Mouse (Mus musculus) embryonic facial prominence, embryonic 13.5 days (tissue): Measurements from ENCODE around the gene Tubal3. TPM values are rescaled to one million over a fixed set of nuclear protein-coding genes. Genes with fewer than 3 reads are reported as not detected.
A peak's percentile ranks its signal among the peaks of the same experiment; 100 is the strongest.

Source experiments
- ATAC-seq: fragments of 200-750 bp; cut with Nextera tagmentation; 2 replicates; pipeline ENCODE4 v1.8.0; 2017; ENCODE audit warnings: low read depth; ENCODE audit not compliant: insufficient number of reproducible peaks, insufficient read depth, low FRiP score, low TSS enrichment
- H3K27ac ChIP-seq: fragments of 300-500 bp; sonication (generic); 2 replicates; pipeline ENCODE4 v1.5.1; 2015; ENCODE audit warnings: moderate library complexity, mild to moderate bottlenecking, inconsistent platforms
- H3K27me3 ChIP-seq: fragments of 300-500 bp; sonication (generic); 2 replicates; pipeline ENCODE4 v1.6.1; 2015; ENCODE audit warnings: mild to moderate bottlenecking, inconsistent platforms
- H3K36me3 ChIP-seq: fragments of 300-500 bp; sonication (generic); 2 replicates; pipeline ENCODE4 v1.6.1; 2015; ENCODE audit warnings: mild to moderate bottlenecking, inconsistent platforms
- H3K4me1 ChIP-seq: fragments of 300-500 bp; sonication (generic); 2 replicates; pipeline ENCODE4 v1.6.1; 2015; ENCODE audit warnings: inconsistent platforms
- H3K4me2 ChIP-seq: fragments of 300-500 bp; sonication (generic); 2 replicates; pipeline ENCODE4 v1.6.1; 2015; ENCODE audit warnings: moderate library complexity, mild to moderate bottlenecking, inconsistent platforms
- H3K4me3 ChIP-seq: fragments of 300-500 bp; sonication (generic); 2 replicates; pipeline ENCODE4 v1.5.1; 2015; ENCODE audit warnings: mild to moderate bottlenecking, inconsistent platforms
- H3K9ac ChIP-seq: fragments of 300-500 bp; sonication (generic); 2 replicates; pipeline ENCODE4 v1.6.1; 2015; ENCODE audit warnings: mild to moderate bottlenecking, inconsistent platforms
- H3K9me3 ChIP-seq: fragments of 300-500 bp; sonication (generic); 2 replicates; pipeline ENCODE4 v1.6.1; 2016; ENCODE audit warnings: inconsistent platforms
- WGBS: fragments of 180-500 bp; shearing (Covaris S2); methylation state at CpG from one replicate; pipeline ENCODE4 v1.1.7; 2015; ENCODE audit warnings: mixed read lengths; 5-methylcytosine and 5-hydroxymethylcytosine counted together
- polyA plus RNA-seq: library from polyadenylated mRNA; unstranded; fragments of >200 nt; fragmentation: Nextera tagmentation; extraction: Ambion mirVana; gene quantifications from 2 replicates; pipeline ENCODE4 v1.2.1, GENCODE M21; 2015

Gene Tubal3
- 0.14 TPM in 1 of 2 replicates, not detected in the other for polyA plus RNA-seq

DNA sequence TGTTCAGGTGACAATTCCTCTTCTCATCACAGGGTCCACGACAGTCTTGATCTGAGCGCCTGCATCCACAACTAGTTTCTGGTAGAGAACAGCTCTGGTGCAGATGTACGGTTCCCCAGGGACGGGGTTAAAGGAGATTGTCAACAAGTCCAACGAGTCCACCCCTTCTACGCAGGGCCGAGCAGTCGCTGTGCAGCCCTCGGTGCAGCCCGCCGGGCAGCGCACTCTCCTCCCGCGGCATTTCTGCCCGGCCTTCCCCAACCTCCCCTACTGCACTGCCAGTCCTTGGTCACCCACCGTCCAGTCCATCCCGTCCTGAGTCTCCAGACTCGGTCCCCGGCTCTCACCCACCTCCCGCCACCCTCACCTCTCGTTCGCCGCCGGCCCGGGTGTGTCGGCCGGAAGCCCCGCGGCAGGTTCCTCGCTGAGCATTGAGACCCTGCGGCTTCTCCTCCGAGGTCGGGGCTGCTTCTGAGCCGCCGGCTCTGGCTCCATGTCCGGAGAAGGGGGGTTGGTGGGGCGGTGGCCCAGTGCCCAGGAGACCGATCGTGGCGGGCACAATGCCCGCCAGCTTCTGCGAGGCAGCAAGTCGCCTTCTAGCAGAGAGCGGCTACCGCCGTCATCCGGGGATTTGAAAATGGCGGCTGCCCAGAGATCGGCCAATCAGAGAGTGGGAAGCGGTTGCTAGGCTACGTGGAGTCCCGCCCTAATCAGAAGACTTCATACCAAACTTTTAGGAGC lies at the start of gene Tubal3, which contains the start of gene Net1:
Gene Tubal3 (plus strand): TSS at position 704 of the 741 bp plus-strand sequence.
Gene Net1 (minus strand): TSS at position 650 of the 741 bp plus-strand sequence.
- H3K9me3 ChIP-seq = no peaks in the 10 kb centered on the region
- H3K4me3 ChIP-seq = peak within 1 kb of the TSS; percentile 69
- peaks cover 17% of the 10 kb centered on the region for H3K36me3 ChIP-seq
- peak within 1 kb of the TSS; percentile 83 for H3K4me2 ChIP-seq
- peak; percentile 93 for ATAC-seq
- WGBS = under 1% methylated on average over 52 of the region's 52 CpGs
- H3K4me1 ChIP-seq = peaks cover 8% of the 10 kb centered on the region; the same call in 1 of the 2 replicates
- H3K27ac ChIP-seq = 0 out of 2 replicates have a peak within 1 kb of the TSS, but pooled peaks have one; percentile 36
- peak within 1 kb of the TSS; percentile 81 for H3K9ac ChIP-seq
- no peaks in the 10 kb centered on the region for H3K27me3 ChIP-seq

DNA sequence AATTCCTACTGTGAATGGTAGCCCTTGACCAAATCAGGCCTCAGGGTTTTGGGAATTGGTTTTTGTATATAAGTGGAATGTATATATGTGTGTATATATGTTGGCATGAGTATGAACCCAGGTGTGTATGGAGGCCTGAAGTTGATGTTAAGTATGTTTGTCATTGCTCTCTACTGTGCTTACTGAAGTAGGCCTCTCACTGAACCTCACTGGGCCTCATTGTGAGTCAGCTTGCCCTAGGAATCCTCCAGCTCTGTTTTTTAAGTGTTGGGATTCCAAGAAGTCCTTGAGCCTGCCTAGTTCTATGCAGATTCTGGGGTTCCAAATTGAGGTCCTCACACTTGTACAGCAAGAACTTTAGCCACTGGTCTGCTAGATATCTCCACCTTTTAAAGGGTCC lies 48.2 kb upstream of the Tubal3 start:
- no peaks in the 10 kb centered on the region for H3K4me1 ChIP-seq
- no peaks in the 10 kb centered on the region for H3K9me3 ChIP-seq
- no peaks in the 10 kb centered on the region for H3K27me3 ChIP-seq
- H3K4me3 ChIP-seq = no peak overlapping the region
- H3K9ac ChIP-seq = no peak overlapping the region
- no peak overlapping the region for H3K27ac ChIP-seq
- H3K4me2 ChIP-seq = no peak overlapping the region
- no peaks in the 10 kb centered on the region for H3K36me3 ChIP-seq
- ATAC-seq = no peak

DNA sequence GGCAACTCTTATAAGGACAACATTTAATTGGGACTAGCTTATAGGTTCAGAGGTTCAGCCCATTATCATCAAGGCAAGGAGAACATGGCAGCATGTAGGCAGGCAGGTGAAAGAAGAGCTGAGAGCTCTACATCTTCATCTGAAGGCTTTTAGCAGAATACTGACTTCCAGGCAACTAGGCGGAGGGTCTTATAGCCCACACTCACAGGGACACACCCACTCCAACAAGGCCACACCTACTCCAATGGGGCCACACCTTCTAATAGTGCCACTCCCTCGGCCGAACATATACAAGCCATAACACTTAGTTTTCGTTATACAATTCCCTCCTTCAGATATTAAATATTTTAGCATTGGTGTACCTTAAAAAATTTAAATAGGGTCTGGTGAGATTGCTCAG lies 45.2 kb upstream of the Tubal3 start:
- Histone ChIP-seq H3K9me3 (no peaks in the 10 kb centered on the region), H3K27ac (no peak overlapping the region), H3K4me1 (no peaks in the 10 kb centered on the region), H3K9ac (no peak overlapping the region), H3K4me3 (no peak overlapping the region), H3K4me2 (no peak overlapping the region), H3K27me3 (no peaks in the 10 kb centered on the region), H3K36me3 (no peaks in the 10 kb centered on the region)
- 93% methylated on average over 4 of the region's 4 CpGs for WGBS
- ATAC-seq = no peak

DNA sequence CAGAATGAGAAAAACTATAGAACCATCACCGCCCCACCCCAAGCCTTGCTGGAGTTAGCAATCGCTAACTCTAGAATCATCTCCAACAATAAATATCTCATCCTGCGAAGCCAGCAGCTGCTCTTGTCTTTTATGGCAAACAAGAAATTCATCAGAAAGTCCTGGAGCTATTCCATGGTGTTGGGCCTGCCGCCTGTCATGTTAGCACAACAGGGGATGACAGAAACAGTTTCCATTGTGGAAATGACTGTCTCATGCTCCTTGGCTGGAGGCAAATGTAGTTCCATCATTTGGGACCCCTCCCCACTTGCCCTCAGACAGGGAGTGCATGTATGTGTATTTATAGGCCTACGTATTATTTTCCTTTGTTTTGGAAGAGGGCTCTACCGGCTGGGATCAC lies 41.6 kb upstream of the Tubal3 start:
- no peaks in the 10 kb centered on the region for H3K27me3 ChIP-seq
- no peak overlapping the region for H3K9ac ChIP-seq
- WGBS = 78% methylated on average over 6 of the region's 6 CpGs
- H3K4me1 ChIP-seq = no peaks in the 10 kb centered on the region
- H3K27ac ChIP-seq = peak overlapping the region; percentile 66
- peaks cover 12% of the 10 kb centered on the region for H3K36me3 ChIP-seq
- no peak for ATAC-seq
- H3K4me2 ChIP-seq = no peak overlapping the region
- H3K9me3 ChIP-seq = no peaks in the 10 kb centered on the region
- no peak overlapping the region for H3K4me3 ChIP-seq

DNA sequence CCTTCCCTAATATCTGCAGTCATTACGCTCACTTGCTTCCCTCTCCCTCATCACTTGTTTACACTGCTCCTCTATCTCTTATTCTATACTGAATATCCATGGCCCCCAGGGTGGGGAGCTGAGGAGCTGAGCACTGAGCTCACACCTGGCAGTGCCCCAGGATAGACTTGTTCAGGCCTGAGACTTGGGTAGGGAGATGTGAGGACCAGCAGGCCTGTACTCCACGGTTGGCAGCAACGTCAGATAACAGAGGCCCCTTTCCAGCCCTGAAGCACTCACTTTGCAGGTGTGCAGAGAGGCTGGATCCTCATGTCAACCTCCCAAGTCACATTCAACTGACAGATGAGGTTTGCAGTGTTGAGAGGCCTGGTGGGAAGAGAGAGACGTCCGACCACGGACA lies 40.9 kb upstream of the Tubal3 start:
- peak; percentile 82 for ATAC-seq
- no peak overlapping the region for H3K4me3 ChIP-seq

DNA sequence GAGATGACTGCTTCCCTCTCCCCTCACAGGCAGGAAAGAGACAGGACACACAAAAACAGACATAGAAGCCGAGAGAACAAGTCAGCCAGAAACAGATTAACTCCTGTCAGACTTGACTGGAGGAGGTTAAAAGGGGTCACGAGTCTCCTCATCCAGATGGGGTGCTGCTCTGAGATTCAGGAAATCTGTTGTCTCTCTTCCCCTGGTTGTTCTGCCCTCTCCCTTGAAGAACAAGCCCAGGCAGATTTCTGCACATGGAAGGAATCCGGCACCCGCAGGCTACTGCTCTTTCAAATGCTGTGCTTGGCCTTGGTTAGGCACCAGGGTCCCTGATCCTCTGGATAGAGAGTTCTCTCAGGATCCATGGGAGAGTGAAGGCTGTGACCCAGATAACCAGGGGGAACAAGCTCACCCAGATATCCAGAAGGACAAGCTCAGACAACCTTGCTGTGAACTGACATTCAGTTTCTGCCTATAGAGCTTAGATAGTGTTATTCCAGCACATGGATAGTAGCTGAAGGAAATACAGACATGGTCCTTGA lies 40.3 kb upstream of the Tubal3 start:
- Histone ChIP-seq H3K4me1 (no peaks in the 10 kb centered on the region), H3K4me2 (no peak overlapping the region), H3K27me3 (no peaks in the 10 kb centered on the region), H3K9ac (no peak overlapping the region), H3K36me3 (peaks cover 24% of the 10 kb centered on the region), H3K27ac (peak overlapping the region; percentile 66), H3K9me3 (no peaks in the 10 kb centered on the region), H3K4me3 (no peak overlapping the region)
- ATAC-seq = 0 out of 2 replicates have a peak, but pooled peaks have one; percentile 43
- WGBS = 37% methylated on average over 4 of the region's 4 CpGs

More for the DNA sequence above, 40.9 kb upstream of the Tubal3 start:
- Histone ChIP-seq H3K27me3 (no peaks in the 10 kb centered on the region), H3K27ac (peak overlapping the region; percentile 66), H3K36me3 (peaks cover 20% of the 10 kb centered on the region), H3K9me3 (no peaks in the 10 kb centered on the region), H3K9ac (no peak overlapping the region), H3K4me1 (no peaks in the 10 kb centered on the region), H3K4me2 (no peak overlapping the region)
- 52% methylated on average over 6 of the region's 6 CpGs for WGBS

DNA sequence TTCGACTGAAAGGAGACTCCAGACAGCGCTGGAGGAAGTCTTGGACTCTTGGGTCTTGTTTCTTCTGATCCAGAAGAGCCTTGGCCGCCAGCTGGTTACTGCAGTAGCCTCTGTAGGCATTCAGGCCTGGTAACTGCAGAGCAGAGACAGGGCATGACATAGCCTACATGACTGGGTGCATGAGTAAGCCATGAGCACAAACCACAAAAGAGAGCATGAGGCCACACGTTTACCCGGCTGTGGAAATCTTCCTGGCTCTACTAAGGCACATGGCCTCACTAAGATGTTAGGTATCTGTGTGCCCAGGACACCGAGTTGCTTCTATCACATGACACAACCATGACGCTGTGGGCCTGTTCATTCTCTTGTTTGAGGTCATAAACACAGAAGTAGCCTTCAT lies 31.4 kb upstream of the Tubal3 start:
- H3K36me3 ChIP-seq = peaks cover 64% of the 10 kb centered on the region
- H3K9me3 ChIP-seq = no peaks in the 10 kb centered on the region
- no peak overlapping the region for H3K4me2 ChIP-seq
- no peak overlapping the region for H3K27ac ChIP-seq
- no peak for ATAC-seq
- WGBS = 90% methylated on average over 7 of the region's 7 CpGs
- H3K4me1 ChIP-seq = peaks cover 14% of the 10 kb centered on the region
- no peaks in the 10 kb centered on the region for H3K27me3 ChIP-seq
- no peak overlapping the region for H3K4me3 ChIP-seq
- no peak overlapping the region for H3K9ac ChIP-seq

DNA sequence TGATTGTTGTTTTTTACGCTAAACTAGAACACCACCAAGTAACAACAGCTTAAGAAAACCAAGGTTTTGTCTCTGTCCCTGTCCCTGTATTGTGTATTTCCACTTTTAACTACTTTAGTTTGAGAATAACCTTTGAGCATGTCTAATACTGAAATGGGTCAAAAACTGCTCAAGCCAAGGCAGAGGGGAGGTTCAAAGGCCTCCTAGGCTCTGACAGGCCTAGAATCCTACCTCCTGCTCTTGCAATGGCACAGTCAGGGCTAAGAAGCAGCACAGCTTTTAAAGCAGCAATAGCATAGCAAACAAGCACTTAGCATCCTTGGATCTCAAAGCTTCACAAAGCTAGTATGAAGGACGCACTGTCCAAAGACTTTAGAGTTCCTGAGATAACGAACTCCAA lies 29.0 kb upstream of the Tubal3 start:
- WGBS = 90% methylated on average over 3 of the region's 3 CpGs
- H3K4me1 ChIP-seq = peaks cover 22% of the 10 kb centered on the region
- peaks cover 46% of the 10 kb centered on the region for H3K36me3 ChIP-seq
- H3K4me3 ChIP-seq = no peak overlapping the region
- H3K9ac ChIP-seq = no peak overlapping the region
- H3K27me3 ChIP-seq = no peaks in the 10 kb centered on the region
- no peak for ATAC-seq
- H3K27ac ChIP-seq = no peak overlapping the region
- H3K9me3 ChIP-seq = no peaks in the 10 kb centered on the region
- peak overlapping the region; percentile 65; the same call in 1 of the 2 replicates for H3K4me2 ChIP-seq

DNA sequence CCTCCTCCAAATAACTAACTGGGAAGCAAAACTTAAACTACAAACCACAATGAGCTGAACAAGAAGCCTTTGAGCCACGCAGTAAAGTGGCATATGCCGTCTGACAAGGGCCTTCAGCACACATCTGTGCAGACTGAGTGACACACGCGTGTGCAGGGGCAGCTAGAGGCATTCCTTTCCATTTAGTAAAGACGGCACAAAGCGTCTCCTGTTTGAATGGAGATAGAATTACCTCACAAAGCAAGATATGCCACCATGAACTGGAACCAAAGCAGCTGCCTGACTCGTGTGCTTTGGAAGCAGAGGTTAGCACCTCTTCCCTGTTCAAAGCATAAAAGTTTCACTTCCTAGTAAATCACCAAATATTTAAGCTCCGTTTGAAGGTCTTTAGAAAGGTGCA lies 28.0 kb upstream of the Tubal3 start:
- peaks cover 37% of the 10 kb centered on the region for H3K36me3 ChIP-seq
- no peaks in the 10 kb centered on the region for H3K27me3 ChIP-seq
- H3K4me2 ChIP-seq = peak overlapping the region; percentile 65
- 15% methylated on average over 8 of the region's 8 CpGs for WGBS
- peak overlapping the region; percentile 69 for H3K4me3 ChIP-seq
- H3K4me1 ChIP-seq = peaks cover 23% of the 10 kb centered on the region
- no peaks in the 10 kb centered on the region for H3K9me3 ChIP-seq
- no peak for ATAC-seq
- no peak overlapping the region; the same call in 1 of the 2 replicates for H3K27ac ChIP-seq
- H3K9ac ChIP-seq = 0 out of 2 replicates have a peak overlapping the region, but pooled peaks have one; percentile 41

DNA sequence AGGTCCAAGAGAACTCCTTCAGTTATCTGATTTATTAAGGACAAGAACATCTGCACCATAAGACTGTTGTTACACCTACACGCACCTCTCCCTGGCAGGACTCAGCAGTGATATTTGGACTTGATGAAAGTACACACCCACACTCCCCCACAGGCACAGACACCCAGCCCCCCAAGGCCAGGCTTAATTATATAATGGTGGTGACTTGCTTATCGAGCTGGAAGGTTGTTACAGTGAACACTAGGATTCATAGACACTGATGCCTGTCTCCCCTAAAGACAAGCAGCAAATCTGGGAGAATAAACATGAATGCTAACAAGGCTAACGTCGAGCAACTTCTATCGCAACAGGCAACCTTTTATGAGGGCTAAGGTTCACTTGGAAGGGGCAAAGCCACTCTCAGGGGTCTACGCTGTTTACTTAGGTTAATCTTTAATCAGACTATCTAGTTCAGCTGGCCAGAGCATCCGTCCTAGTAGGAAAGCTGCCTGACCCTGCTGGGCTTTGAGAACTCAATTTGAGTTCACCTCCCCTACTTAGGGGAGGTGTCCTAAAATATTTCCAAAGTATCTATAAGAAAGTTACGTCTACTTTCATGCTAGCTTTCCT lies 26.5 kb upstream of the Tubal3 start:
- H3K9ac ChIP-seq = peak overlapping the region; percentile 86

DNA sequence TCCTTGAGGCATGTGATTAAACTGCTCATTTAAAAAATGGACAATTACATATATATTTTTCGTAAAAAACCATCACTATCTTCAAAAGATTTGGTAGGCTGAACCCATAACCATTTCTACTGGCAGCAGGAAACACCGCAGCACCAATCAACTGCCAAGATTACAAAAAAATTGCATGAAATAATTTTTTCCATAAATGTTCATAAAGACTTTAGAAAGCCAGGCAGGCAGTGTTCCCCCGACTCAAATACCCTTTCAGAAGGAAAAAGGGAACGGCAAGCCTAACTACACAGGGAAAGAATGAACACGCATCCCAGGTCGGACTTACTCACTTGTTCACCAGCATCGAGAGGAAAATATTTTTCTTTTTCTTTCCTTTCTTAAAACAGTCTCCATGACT lies 25.5 kb upstream of the Tubal3 start:
- no peaks in the 10 kb centered on the region for H3K9me3 ChIP-seq
- 7% methylated on average over 7 of the region's 7 CpGs for WGBS
- H3K27ac ChIP-seq = peak overlapping the region; percentile 71; the same call in 1 of the 2 replicates
- H3K4me3 ChIP-seq = peak overlapping the region; percentile 69
- H3K9ac ChIP-seq = peak overlapping the region; percentile 86
- peak overlapping the region; percentile 65 for H3K4me2 ChIP-seq
- no peaks in the 10 kb centered on the region for H3K27me3 ChIP-seq
- no peak for ATAC-seq
- peaks cover 23% of the 10 kb centered on the region for H3K4me1 ChIP-seq
- peaks cover 16% of the 10 kb centered on the region for H3K36me3 ChIP-seq

More for the DNA sequence above, 26.5 kb upstream of the Tubal3 start:
- H3K9me3 ChIP-seq = no peaks in the 10 kb centered on the region
- peaks cover 23% of the 10 kb centered on the region for H3K4me1 ChIP-seq
- ATAC-seq = no peak
- H3K36me3 ChIP-seq = peaks cover 26% of the 10 kb centered on the region
- 16% methylated on average over 8 of the region's 8 CpGs for WGBS
- H3K27me3 ChIP-seq = no peaks in the 10 kb centered on the region
- peak overlapping the region; percentile 69 for H3K4me3 ChIP-seq
- H3K4me2 ChIP-seq = peak overlapping the region; percentile 65
- peak overlapping the region; percentile 71; the same call in 1 of the 2 replicates for H3K27ac ChIP-seq
